Mouse (Mus musculus) gonadal fat pad, adult 2 months (tissue): ENCODE measurements around the gene Etv2. TPM values are rescaled to one million over a fixed set of nuclear protein-coding genes. Genes with fewer than 3 reads are reported as not detected.
A peak's percentile ranks its signal among the peaks of the same experiment; 100 is the strongest.

Source experiments
- DNase-seq: peaks from one replicate; pipeline ENCODE4 v3.0.0-alpha.2; 2012; ENCODE audit warnings: low read depth
- polyA plus RNA-seq: library from polyadenylated mRNA; depleted of rRNA; stranded (reverse); fragments of >200 nt; gene quantifications from 2 replicates; pipeline ENCODE4 v1.2.3, GENCODE M21; 2012

Gene Etv2
- polyA plus RNA-seq, 1 experiment, result not detected

DNA sequence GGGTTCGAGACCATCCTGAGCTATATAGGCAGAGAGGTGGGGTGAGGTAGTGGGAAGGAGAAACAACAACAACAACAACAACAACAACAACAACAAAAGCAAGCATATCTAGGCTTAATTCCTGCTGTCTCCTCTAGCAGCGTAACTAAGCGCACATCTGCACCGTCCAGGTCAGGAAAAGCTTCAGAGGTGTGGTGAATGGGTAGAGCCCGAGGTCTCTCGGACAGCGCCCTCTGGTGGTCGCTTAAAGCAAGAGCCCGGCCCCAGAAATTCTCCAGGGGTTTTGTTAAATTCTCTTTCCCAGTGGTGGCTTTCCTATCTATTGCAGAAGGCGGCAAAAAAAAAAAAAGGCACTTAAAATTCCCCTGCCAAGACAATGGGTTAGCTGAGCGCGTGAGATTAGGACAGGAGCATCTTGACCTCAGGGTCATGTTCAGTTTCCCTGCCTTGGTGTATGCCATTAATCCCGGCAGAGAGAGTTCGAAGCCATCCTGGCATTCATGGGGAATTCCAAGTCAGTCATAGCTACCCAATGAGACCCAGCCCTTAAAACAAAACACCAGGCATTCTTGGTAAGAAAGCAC lies 22.0 kb downstream of the Etv2 start:
- no peak for DNase-seq

DNA sequence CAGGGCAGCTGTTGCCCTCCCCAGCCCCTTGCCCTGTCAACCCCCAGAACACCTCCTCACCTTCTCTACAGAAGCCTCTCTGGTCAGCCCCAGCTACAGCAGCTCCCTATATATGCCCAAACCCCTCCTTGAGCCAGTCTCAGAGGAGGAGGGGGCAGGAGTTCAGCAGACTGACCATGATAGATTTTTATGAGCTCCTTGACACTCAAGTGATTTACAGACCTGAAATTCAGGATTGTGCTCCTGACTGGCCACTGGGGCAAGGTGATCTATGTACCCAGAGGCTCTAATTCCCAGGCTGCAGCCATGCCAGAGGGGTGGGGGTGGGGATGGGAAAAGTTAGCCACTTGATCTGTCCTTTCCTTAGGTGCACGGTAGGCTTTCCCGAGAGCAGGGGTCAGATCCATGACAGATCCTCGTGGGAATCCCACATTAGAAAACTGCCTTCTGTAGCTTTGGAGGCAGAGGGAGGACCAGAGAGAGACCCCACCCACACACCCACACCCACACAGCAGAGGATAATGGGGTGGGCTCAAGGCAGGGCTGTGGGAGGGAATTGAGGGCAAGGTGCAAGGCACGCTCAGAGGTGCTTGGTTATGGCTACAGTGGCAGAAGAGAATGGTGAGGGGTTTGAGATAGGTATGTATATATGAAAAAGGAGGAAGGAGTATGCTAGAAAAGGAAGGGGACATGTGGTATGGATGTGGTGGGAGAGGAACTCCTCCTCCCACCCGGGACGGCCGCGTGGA lies 22.8 kb downstream of the Etv2 start, which contains the start of gene Upk1a:
Gene Upk1a (minus strand): TSS at position 194 of the 749 bp plus-strand sequence.
- no peak for DNase-seq

DNA sequence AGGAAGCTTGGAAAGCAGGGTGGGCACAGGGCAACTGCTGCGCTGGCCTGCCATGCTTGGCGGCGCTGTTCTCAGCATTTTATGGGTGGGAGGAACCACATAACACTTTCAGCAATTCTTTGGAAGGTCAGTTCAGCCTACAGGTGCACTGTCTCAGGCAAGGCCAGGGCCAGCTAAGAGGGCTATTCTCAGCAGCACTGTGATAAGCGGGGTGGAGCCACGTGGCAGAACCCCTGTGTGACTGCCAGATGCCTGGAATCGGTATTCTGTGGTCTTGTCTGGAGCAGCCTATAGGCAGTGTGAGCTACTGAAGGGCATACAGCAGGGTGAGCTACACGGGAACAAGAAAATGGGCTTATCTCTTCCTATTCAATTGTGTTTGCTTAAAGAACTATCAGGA lies 25.6 kb downstream of the Etv2 start:
- no peak for DNase-seq

DNA sequence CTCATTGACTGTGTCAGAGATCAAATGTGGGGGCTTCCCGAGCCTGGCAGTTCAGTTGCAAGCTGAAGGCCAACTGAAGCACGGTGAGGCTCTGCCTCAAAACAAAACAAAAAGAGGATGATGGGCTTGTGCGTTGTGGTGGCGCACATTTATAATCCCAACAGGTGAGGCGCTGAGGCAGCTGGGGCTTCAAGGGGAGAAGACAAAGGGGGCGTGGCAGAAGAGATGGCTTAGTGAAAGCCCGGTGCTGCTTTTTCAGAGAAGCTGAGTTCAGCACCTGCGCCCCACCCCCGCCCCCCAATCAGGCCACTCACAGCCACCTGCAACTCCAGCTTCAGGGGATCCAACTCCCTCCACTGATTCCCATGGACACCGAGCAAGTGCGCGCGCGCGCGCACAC lies 27.2 kb downstream of the Etv2 start:
- DNase-seq, result no peak

DNA sequence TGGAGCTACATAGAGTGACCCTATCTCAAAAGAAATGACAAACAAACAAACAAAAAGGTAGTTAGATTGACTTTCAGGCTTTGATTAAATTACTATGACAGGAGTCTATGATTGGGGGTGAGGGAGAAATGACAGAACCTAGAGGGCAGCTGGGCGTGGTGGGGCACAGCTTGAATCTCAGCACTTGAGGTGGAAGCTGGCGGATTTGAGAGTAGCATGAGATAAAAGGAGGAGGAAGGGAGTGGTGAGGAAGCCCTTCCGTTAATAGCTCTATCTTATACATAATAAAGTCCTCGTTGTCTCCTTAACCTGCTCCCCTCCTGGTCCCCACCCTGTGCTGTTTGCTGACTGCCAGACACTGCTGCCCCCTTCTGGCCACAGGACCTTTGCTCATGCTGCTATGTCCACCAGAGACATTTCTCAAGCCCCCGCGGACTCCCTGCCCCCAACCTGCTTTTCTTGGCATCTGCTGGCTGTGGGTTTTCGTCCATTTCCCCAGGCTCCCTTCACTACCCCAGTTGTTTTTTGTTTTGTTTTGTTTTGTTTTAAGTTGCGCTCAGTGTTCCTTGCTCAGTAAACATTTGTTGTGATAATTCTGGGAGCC lies 27.8 kb downstream of the Etv2 start:
- DNase-seq, result no peak

DNA sequence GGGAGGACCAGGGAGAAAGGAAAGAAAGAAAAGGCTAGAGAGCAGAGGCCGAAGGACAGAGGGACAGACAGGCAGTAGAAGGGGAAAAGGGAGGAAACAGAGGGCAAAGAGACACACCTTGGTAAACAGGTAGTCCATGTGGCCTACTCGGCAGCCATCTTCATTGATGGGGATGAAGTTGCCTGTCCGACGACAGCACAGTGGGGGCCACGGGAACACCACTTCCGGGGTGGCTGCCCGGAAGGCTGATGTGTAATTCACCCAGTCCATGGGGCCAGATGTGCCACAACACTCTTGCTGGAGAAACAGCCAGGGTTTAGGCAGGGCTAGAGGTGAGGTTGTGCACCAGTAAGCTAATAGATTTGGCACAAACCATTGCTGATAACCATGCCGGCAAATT lies 30.7 kb downstream of the Etv2 start:
- no peak for DNase-seq

DNA sequence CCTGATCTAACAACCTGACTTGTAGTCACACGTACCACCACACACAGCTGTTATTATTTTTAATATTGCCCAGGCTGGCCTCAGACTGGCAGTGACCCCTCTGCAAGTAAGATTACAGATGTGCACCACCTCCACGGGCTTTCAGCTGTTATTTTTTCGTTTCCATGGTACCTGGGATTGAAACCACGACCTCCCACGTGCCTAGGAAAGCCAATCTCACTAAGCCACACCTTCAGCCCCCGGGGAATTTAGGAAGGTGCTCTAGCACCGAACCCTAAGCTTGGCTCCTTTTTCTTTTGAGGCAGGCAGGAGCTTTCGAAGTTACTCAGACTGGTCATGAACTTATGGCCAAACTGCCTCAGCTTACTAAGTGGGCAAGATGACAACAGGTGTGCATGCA lies 31.2 kb downstream of the Etv2 start:
- DNase-seq, result no peak

DNA sequence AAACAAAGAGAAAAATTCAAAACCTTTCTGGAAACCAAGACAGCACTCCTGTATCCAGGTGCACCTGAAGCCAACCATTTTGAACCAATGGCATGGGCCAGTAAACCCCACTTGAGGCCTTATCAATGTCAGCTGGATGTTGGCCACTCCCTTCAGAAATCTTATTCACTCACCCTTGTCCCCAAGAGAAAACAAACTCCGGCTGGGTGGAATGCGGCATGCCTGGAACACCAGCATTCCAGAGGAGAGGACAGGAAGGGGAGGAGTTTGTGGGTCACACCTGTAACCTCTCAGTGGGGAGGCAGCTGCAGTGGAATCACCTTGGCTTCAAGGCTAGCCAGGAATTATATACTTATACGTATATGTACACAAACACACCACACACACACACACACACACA lies 33.1 kb downstream of the Etv2 start:
- peak; percentile 31 for DNase-seq

DNA sequence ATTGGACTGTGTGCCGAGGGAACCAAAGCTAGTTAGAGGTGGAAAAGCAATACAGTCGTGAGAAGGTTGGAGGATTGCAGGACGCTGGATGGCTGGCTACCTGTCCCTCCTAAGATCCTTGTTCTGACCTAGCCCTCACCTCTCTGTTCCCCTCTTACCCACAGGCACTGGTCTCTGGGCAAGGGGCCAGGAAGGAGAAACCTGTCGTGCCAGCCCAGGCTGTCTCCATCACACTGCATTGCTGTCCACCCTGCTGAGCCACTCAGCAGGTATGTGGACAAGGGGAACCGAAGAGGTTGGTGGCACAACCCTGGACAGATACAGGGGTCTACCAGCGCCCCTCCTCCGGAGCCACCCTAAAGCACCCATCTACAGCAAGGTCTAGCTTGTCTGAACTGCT lies 35.0 kb downstream of the Etv2 start:
- DNase-seq, result peak; percentile 45

DNA sequence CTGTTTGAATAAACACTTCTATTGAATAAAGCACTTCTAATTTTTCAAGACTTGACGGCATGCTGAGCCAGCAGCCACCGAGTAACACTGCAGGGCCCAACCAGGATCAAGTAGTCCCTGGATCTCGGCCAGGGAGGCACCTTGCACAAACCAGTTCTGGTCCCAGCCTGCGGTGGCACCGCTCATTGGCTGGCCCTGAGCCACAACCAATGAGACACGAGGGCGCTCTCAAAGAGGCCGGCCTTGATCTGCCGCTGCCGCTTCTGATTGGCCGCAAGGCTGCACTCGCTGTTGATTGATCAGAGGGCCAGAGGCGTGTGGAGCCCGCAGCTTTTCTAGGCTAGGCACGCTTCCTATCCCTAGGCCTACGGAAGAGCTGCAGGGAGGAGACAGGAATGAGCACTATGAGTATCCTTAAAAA lies 35.7 kb downstream of the Etv2 start:
- peak; percentile 68 for DNase-seq

DNA sequence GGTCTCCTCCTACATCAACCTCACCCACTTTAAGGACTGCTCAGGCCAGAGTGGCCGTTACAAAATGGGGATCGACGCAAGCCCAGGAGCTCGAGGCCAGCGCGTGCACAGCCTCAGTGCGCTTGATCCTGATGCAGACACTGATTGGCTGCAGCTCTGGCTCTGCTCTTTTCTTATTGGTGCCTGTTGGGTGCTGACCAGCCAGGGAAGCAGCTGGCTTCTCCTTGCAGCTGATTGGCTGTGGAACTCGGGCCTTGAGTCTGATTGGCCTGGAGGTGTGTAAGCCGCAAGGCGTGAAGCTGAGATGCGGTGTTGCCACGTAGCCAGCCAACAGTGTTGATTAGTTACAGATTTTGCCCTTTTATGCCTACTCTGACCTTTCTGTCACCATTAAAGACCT lies 36.9 kb downstream of the Etv2 start, which contains the start of gene Zbtb32:
Gene Zbtb32 (minus strand): TSS at position 124 of the 400 bp plus-strand sequence.
- DNase-seq, result no peak

DNA sequence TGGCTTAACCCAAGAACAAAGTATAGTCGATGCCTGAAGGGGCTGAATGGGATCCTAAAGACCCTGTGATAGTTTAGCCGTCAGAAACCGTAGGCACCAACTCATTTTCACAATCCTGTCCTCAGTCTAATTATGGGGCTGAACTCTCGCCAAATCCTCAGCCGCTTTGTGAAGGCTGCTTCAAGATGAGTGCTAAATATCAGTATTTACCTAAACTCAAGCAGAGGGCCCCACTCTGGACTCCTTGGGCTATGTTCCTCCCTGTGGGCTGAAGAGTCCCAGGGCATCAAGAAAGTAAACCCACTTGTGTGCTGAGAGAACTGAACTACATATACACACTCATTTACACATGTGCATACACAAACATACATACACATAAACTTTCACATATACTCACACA lies 38.8 kb downstream of the Etv2 start:
- no peak for DNase-seq

DNA sequence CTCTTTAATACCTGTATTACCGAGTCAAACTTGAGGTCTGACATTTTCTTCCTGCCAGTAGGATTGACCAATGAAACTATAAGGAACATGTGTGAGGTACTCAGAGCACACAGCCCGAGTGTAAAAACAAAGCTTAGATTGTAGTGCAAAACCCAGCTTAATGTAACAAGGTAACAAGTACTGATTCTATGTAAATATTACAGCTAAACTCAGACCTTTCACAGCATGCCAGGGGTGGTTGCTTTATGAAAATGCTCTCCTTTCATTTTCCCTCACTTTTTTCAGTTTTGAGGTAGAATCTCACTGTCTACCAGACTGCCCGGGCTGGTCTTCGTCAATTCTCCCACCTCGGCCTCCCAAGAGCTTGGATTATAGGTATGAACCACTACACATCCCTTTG lies 39.6 kb downstream of the Etv2 start:
- no peak for DNase-seq

DNA sequence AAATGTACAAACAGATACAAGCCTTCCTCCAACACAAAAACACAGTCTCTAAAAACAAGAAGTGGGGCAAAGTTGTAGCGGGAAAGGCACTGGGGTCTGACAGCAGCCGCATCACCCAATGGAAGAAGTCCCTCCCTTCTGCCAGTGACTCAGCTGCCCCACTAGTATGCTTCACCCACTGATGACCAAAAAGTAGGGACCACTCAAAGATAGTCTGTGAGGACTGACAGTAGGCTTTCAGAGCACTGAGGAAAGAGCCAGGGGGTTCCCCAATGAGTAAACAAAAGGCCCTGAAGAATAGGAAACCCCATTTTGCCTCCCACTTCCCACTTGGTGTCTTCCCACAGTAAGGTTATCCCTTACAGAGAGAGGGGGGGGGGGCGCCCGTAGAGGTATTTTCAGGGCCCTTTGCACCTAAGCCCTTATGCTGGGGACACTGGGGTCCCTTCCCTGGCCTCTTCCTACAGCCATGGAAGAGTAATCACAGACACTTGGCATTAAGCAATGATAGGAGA lies 41.1 kb downstream of the Etv2 start:
- DNase-seq, result no peak

DNA sequence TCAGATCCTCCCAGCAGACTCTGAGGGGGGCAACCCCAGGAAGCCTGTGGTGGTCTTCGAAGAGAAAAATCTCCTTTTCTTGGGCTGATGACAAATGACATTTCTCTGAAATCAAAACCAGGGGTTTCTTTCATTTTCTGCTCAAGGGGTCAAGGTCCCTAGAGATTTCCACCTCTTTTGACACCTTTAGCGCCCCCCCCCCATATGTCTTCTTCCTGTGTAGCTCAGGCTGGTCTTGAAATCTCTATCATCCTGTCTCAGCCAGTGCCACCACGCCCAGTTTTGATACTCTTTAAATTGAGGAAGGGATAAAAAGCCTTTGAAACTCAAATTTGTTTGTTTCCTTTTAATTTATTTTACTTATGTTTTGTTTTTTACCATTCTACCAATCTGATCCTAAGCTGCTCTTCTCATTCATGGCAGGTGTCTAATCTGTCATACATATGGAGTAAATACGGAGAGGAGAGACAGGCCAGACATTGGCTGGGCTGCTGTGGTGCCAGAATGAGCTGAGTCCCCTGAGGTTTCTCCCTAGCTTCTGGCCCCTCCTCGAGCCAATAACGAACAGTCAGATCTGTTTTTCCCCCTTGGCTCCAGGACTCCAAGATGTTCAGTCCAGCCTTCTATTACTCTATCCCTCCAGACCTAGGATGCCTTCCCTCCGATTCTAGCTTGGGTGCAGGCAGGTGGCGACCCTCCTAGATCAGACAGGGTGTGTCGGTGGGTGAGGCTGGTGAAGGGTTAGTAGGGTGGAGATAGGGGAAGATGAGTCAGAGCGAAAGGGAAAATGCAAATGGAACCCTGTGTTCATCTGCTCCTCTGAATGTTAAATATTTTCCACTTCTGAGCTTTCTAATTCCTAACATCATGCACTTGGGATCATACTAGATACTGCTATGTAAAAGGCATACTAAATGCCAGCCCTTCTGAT lies 41.8 kb downstream of the Etv2 start:
- no peak for DNase-seq

DNA sequence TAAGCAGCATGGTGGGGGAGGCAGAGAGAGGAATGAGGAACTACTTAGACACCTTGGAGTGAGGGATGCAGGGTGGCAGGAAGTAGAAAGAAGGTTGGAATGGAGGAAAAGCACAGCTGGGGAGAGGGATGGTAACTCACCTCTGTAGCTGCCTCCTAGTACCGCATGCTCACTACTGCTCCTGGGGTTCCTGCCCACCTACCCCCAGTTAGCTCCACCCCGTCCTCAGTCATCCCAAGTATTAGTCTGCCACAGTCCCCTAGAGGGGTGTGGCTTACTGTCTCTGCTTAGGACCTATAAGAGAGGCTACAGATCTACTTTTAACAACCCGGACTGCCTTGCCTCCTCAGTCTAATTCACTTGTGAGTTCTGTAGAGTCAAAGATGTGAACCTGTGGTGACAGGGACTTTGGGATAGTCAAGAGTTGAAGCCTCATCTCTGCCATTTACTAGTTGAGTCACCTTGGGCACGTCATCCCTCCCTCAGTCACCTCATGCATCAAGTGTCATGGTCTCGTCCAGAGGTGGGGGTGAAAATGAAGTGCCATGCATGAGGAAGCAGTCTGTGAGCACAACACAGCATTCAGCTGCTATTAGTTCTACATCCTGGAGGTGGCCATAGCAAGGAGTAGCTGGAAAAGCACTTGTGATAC lies 42.8 kb downstream of the Etv2 start:
- no peak for DNase-seq

DNA sequence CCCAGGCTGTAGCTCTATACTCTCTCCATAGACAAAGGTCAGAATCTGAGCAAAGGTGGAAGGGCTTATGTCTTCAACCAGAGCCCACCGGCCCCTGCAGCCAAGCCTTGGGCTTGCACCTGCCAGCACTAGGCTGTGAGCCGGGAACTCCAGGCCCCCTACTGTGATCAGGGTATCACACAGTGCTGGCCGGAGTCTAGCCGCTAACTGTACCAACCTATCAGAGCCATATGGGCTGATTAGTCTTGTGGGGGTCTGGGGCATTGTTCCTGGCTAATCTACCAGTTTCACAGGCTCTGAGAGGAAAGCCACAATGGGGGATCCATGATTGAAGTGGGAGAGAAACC lies 44.1 kb downstream of the Etv2 start:
- DNase-seq, result no peak

DNA sequence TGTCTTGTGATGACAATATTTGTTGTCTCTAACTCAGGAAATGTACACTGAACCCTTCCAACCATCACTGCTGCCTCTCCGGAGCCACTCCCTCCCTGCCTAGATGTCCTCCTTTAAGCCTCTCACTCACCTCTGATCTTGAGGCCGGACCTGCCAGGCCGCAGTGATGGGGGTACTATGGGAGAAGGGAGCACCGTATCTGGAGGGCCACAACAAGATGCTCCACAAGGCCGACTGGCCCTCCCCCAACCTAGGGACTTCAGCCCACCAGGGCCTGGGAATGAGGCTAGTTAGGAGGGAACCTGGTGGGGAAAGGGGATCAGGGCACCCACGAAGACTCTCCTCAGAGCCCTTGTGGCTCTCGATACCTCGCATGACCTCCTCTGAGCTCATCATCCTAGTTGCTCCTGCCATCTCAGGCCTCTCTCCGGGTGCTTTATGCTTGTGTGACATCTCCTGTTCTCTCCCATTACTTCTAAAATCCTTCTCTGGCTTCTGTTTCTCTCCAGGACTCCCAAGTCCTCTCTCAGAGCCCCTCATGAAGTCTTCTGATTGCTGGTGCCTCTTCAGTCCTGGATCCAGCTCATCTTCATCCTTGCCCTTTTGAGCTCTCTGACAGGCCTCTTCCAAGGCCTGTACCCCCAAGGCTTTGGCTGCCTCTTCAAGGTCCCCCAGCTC lies 44.6 kb downstream of the Etv2 start:
- no peak for DNase-seq

DNA sequence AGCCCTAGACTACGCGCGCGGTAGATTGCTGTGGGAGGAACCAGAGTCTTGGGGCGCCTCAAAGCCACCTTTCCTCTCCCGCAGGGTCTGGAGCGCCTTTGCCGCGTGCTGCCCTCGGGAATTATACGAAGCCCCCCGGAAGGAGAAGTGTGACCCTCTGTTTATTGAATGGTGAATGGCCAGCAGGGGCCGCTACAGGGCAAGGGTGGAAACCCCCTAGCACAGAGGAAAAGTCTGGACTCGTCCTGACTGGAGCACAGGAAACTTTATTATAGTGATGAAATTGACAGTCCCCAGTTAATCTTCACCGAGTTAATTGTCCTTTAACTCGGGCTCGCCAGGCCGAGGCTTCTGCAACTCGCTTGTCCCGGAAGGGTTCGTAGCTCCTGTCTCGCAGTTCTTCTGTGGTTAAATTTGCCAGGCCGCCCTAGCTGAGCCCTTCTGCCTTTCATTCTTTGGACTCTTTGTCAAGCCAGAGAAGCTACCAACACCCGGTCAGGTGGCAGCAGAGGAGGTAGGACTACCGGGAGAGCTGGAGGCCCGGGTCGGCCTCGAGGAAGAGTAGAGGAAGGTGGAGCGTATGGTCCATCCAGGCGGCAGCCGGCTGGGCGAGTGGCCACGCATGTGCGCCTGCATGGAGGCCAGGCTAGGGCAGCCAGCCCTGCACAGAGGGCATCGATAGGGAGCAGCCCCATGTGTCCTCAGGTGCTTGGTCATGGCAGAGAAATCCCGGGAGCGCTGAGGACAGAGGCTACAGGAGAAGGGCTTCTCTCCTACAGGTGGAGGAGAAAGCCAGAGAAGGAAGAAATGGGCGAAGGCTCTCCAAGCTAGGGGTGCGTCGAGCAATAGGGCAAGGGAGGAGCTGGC lies 46.0 kb downstream of the Etv2 start:
- DNase-seq, result peak; percentile 47
